Mouse (Mus musculus): ENCODE results near the gene Agtpbp1. TPM values are rescaled to one million over a fixed set of nuclear protein-coding genes. Genes with fewer than 3 reads are reported as not detected.

Agtpbp1 gene
- total and polyA plus RNA-seq, 3 experiments: 24.2 to 117 (median 33.7) TPM

- no peak for TF ChIP-seq POLR2A (IDR thresholded peaks at IDR 0.05; ENCODE audit: control insufficient read depth in 1 of 2, insufficient read depth in 1 of 2, low read depth in 1 of 2, low read length in 2 of 2, poor library complexity in 1 of 2)
- no peak for TF ChIP-seq POLR2AphosphoS5 (IDR thresholded peaks at IDR 0.05; ENCODE audit: borderline replicate concordance, low read depth, low read length)
- no peak for TF ChIP-seq RCOR1 (IDR thresholded peaks at IDR 0.05; ENCODE audit: low read depth, low read length)
- TF ChIP-seq MAX (IDR thresholded peaks at IDR 0.05; ENCODE audit: low read length): no peak
- no peak for TF ChIP-seq POLR2AphosphoS2 (IDR thresholded peaks at IDR 0.05; ENCODE audit: low read length)
- no peak for TF ChIP-seq EP300 (IDR thresholded peaks at IDR 0.05; ENCODE audit: low read depth in 1 of 2, low read length in 2 of 2)
- no peak for TF ChIP-seq JUND (IDR thresholded peaks at IDR 0.05; ENCODE audit: low read depth, low read length)
- no peak for TF ChIP-seq MYC (IDR thresholded peaks at IDR 0.05; ENCODE audit: low read depth, low read length)
- TF ChIP-seq ZC3H11A (IDR thresholded peaks at IDR 0.05; ENCODE audit: low read depth, low read length): no peak
- no peak for TF ChIP-seq E2F4 (IDR thresholded peaks at IDR 0.05; ENCODE audit: borderline replicate concordance, low read depth, low read length)
- no peak for TF ChIP-seq SMC3 (IDR thresholded peaks at IDR 0.05; ENCODE audit: low read depth, low read length)
- no peaks in the 10 kb centered on the region for H3K9me3 ChIP-seq (replicated peaks; ENCODE audit: insufficient read depth, low read length)
- H3K27ac ChIP-seq (ENCODE audit: control insufficient read depth, low read depth, low read length): no peak overlapping the region
- H3K36me3 ChIP-seq (ENCODE audit: control insufficient read depth in 1 of 2, insufficient read depth in 2 of 2, low read length in 2 of 2): no peaks in the 10 kb centered on the region; a peak in 1 of 4 replicates
- no peak for DNase-seq (ENCODE audit: low read depth, low spot score)
- no peak overlapping the region for H3K4me3 ChIP-seq (ENCODE audit: control insufficient read depth in 1 of 2, insufficient read depth in 1 of 2, low read depth in 2 of 2, low read length in 2 of 2)
- no peaks in the 10 kb centered on the region for H3K27me3 ChIP-seq (ENCODE audit: control insufficient read depth in 1 of 2, insufficient read depth in 2 of 2, low read length in 2 of 2)
- no peak overlapping the region for H3K9ac ChIP-seq (ENCODE audit: control insufficient read depth, low read depth, low read length, poor library complexity, severe bottlenecking)
- no peaks in the 10 kb centered on the region for H3K79me2 ChIP-seq (ENCODE audit: control insufficient read depth, insufficient read depth, low read length, poor library complexity)
- no peaks in the 10 kb centered on the region for H3K4me1 ChIP-seq (ENCODE audit: control insufficient read depth in 1 of 2, insufficient read depth in 2 of 2, low read length in 2 of 2)
Observed at GRCm38 (mm10) chr13:59445179-59445578, 139.8 kb downstream of the Agtpbp1 start.

GRCm38 (mm10) chr13:59444371-59444770 is 140.7 kb downstream of the Agtpbp1 start:
- Histone ChIP-seq H3K36me3 (ENCODE audit: control insufficient read depth in 1 of 2, insufficient read depth in 2 of 2, low read length in 2 of 2) (no peaks in the 10 kb centered on the region), H3K4me1 (ENCODE audit: control insufficient read depth in 1 of 2, insufficient read depth in 2 of 2, low read length in 2 of 2) (no peaks in the 10 kb centered on the region), H3K79me2 (ENCODE audit: control insufficient read depth, insufficient read depth, low read length, poor library complexity) (no peaks in the 10 kb centered on the region), H3K9ac (ENCODE audit: control insufficient read depth, low read depth, low read length, poor library complexity, severe bottlenecking) (no peak overlapping the region), H3K27ac (ENCODE audit: control insufficient read depth, low read depth, low read length) (no peak overlapping the region), H3K27me3 (ENCODE audit: control insufficient read depth in 1 of 2, insufficient read depth in 2 of 2, low read length in 2 of 2) (no peaks in the 10 kb centered on the region), H3K4me3 (ENCODE audit: control insufficient read depth in 1 of 2, insufficient read depth in 1 of 2, low read depth in 2 of 2, low read length in 2 of 2) (no peak overlapping the region), H3K9me3 (replicated peaks; ENCODE audit: insufficient read depth, low read length) (no peaks in the 10 kb centered on the region)
- DNase-seq (ENCODE audit: low read depth, low spot score): no peak
- TF ChIP-seq GABPA (IDR thresholded peaks at IDR 0.05; ENCODE audit: low read depth, low read length) (no peak), KAT2A (conservative IDR thresholded peaks at IDR 0.05; ENCODE audit: low read depth, low read length) (no peak), MAZ (IDR thresholded peaks at IDR 0.05; ENCODE audit: low read depth, low read length) (no peak), USF2 (IDR thresholded peaks at IDR 0.05; ENCODE audit: borderline replicate concordance in 1 of 2, insufficient read depth in 1 of 2, low read depth in 1 of 2, low read length in 2 of 2) (no peak), ELF1 (IDR thresholded peaks at IDR 0.05; ENCODE audit: low read depth, low read length) (no peak), NRF1 (IDR thresholded peaks at IDR 0.05; ENCODE audit: insufficient read depth, low read depth, low read length, poor library complexity, severe bottlenecking) (no peak), MXI1 (IDR thresholded peaks at IDR 0.05; ENCODE audit: low read depth, low read length) (no peak)
